Mouse (Mus musculus): Measurements from ENCODE around the gene Clcn6. TPM values are rescaled to one million over a fixed set of nuclear protein-coding genes. Genes with fewer than 3 reads are reported as not detected.

Gene Clcn6
- polyA plus RNA-seq, 1 experiment from 2014 or later, result 5.4 TPM

GRCm38 (mm10) chr4:148012216-148012615 is 26.4 kb downstream of the Clcn6 start:
- Histone ChIP-seq H3K27me3 (ENCODE audit: control insufficient read depth, insufficient read depth, low read length) (no peaks in the 10 kb centered on the region), H3K4me3 (ENCODE audit: control insufficient read depth in 1 of 2, insufficient read depth in 1 of 2, low read depth in 1 of 2, low read length in 2 of 2) (no peak overlapping the region), H3K27ac (replicated peaks in 1 of 2; ENCODE audit: control insufficient read depth in 1 of 2, insufficient read depth in 1 of 2, low read depth in 2 of 2, low read length in 2 of 2) (no peak overlapping the region), H3K4me2 (ENCODE audit: low read length) (no peak overlapping the region), H3K36me3 (ENCODE audit: control insufficient read depth, insufficient read depth, low read length) (peaks cover 100% of the 10 kb centered on the region), H3K9ac (ENCODE audit: low read length) (no peak overlapping the region), H3K9me3 (ENCODE audit: control insufficient read depth, low read length) (no peaks in the 10 kb centered on the region), H3K4me1 (ENCODE audit: control insufficient read depth in 2 of 2, insufficient read depth in 2 of 2, low read length in 2 of 2) (no peaks in the 10 kb centered on the region)
- WGBS, result 92% methylated on average over 4 of the region's 4 CpGs
- ATAC-seq (ENCODE audit: insufficient number of reproducible peaks, insufficient read depth, low FRiP score, low read depth), result no peak

- H3K27me3 ChIP-seq (ENCODE audit: control insufficient read depth, insufficient read depth, low read length), result no peaks in the 10 kb centered on the region
- no peaks in the 10 kb centered on the region for H3K9me3 ChIP-seq (ENCODE audit: control insufficient read depth, low read length)
- H3K36me3 ChIP-seq (ENCODE audit: control insufficient read depth, insufficient read depth, low read length), result peaks cover 100% of the 10 kb centered on the region
- H3K27ac ChIP-seq (replicated peaks in 1 of 2; ENCODE audit: control insufficient read depth in 1 of 2, insufficient read depth in 1 of 2, low read depth in 2 of 2, low read length in 2 of 2), result no peak overlapping the region
- no peaks in the 10 kb centered on the region for H3K4me1 ChIP-seq (ENCODE audit: control insufficient read depth in 2 of 2, insufficient read depth in 2 of 2, low read length in 2 of 2)
- no peak overlapping the region for H3K4me2 ChIP-seq (ENCODE audit: low read length)
- H3K9ac ChIP-seq (ENCODE audit: low read length), result no peak overlapping the region
- H3K4me3 ChIP-seq (ENCODE audit: control insufficient read depth in 1 of 2, insufficient read depth in 1 of 2, low read depth in 1 of 2, low read length in 2 of 2), result no peak overlapping the region
- 87% methylated on average over 3 of the region's 3 CpGs for WGBS
- no peak for ATAC-seq (ENCODE audit: insufficient number of reproducible peaks, insufficient read depth, low FRiP score, low read depth)
These were observed 27.3 kb downstream of the Clcn6 start for GRCm38 (mm10) chr4:148011332-148011731.

- Histone ChIP-seq H3K4me1 (ENCODE audit: control insufficient read depth in 2 of 2, insufficient read depth in 2 of 2, low read length in 2 of 2) (no peaks in the 10 kb centered on the region), H3K4me2 (ENCODE audit: low read length) (no peak overlapping the region), H3K27me3 (ENCODE audit: control insufficient read depth, insufficient read depth, low read length) (no peaks in the 10 kb centered on the region), H3K36me3 (ENCODE audit: control insufficient read depth, insufficient read depth, low read length) (peaks cover 100% of the 10 kb centered on the region), H3K4me3 (ENCODE audit: control insufficient read depth in 1 of 2, insufficient read depth in 1 of 2, low read depth in 1 of 2, low read length in 2 of 2) (no peak overlapping the region), H3K27ac (replicated peaks in 1 of 2; ENCODE audit: control insufficient read depth in 1 of 2, insufficient read depth in 1 of 2, low read depth in 2 of 2, low read length in 2 of 2) (no peak overlapping the region), H3K9me3 (ENCODE audit: control insufficient read depth, low read length) (no peaks in the 10 kb centered on the region), H3K9ac (ENCODE audit: low read length) (no peak overlapping the region)
- WGBS, result 70% methylated on average over 2 of the region's 2 CpGs
- no peak for ATAC-seq (ENCODE audit: insufficient number of reproducible peaks, insufficient read depth, low FRiP score, low read depth)
These were observed 29.0 kb downstream of the Clcn6 start for GRCm38 (mm10) chr4:148009641-148010040.

GRCm38 (mm10) chr4:148008412-148008811 is 30.2 kb downstream of the Clcn6 start:
- Histone ChIP-seq H3K4me2 (ENCODE audit: low read length) (no peak overlapping the region), H3K36me3 (ENCODE audit: control insufficient read depth, insufficient read depth, low read length) (peaks cover 92% of the 10 kb centered on the region), H3K27ac (replicated peaks in 1 of 2; ENCODE audit: control insufficient read depth in 1 of 2, insufficient read depth in 1 of 2, low read depth in 2 of 2, low read length in 2 of 2) (no peak overlapping the region), H3K4me3 (ENCODE audit: control insufficient read depth in 1 of 2, insufficient read depth in 1 of 2, low read depth in 1 of 2, low read length in 2 of 2) (no peak overlapping the region), H3K4me1 (ENCODE audit: control insufficient read depth in 2 of 2, insufficient read depth in 2 of 2, low read length in 2 of 2) (no peaks in the 10 kb centered on the region), H3K27me3 (ENCODE audit: control insufficient read depth, insufficient read depth, low read length) (no peaks in the 10 kb centered on the region), H3K9me3 (ENCODE audit: control insufficient read depth, low read length) (no peaks in the 10 kb centered on the region), H3K9ac (ENCODE audit: low read length) (no peak overlapping the region)
- 74% methylated on average over 4 of the region's 4 CpGs for WGBS
- ATAC-seq (ENCODE audit: insufficient number of reproducible peaks, insufficient read depth, low FRiP score, low read depth), result no peak

- no peak overlapping the region for H3K4me3 ChIP-seq (ENCODE audit: control insufficient read depth in 1 of 2, insufficient read depth in 1 of 2, low read depth in 1 of 2, low read length in 2 of 2)
- H3K27ac ChIP-seq (replicated peaks in 1 of 2; ENCODE audit: control insufficient read depth in 1 of 2, insufficient read depth in 1 of 2, low read depth in 2 of 2, low read length in 2 of 2), result no peak overlapping the region
- H3K4me2 ChIP-seq (ENCODE audit: low read length), result no peak overlapping the region
- peaks cover 10 to 11% of the 10 kb centered on the region in 2 experiments for H3K4me1 ChIP-seq (ENCODE audit: control insufficient read depth in 2 of 2, insufficient read depth in 2 of 2, low read length in 2 of 2)
- ATAC-seq (ENCODE audit: insufficient number of reproducible peaks, insufficient read depth, low FRiP score, low read depth), result no peak
- H3K27me3 ChIP-seq (ENCODE audit: control insufficient read depth, insufficient read depth, low read length), result no peaks in the 10 kb centered on the region
- WGBS, result 66% methylated on average over 7 of the region's 7 CpGs
- peaks cover 52% of the 10 kb centered on the region for H3K36me3 ChIP-seq (ENCODE audit: control insufficient read depth, insufficient read depth, low read length)
- H3K9ac ChIP-seq (ENCODE audit: low read length), result no peak overlapping the region
- H3K9me3 ChIP-seq (ENCODE audit: control insufficient read depth, low read length), result no peaks in the 10 kb centered on the region
These were observed 34.3 kb downstream of the Clcn6 start for GRCm38 (mm10) chr4:148004361-148004760.

GRCm38 (mm10) chr4:148001866-148002265 is 36.8 kb downstream of the Clcn6 start:
- H3K9me3 ChIP-seq (ENCODE audit: control insufficient read depth, low read length), result no peaks in the 10 kb centered on the region
- H3K27ac ChIP-seq (replicated peaks in 1 of 2; ENCODE audit: control insufficient read depth in 1 of 2, insufficient read depth in 1 of 2, low read depth in 2 of 2, low read length in 2 of 2), result peak overlapping the region in 1 of 2 experiments; percentile 33; a peak in 1 of 4 replicates
- H3K9ac ChIP-seq (ENCODE audit: low read length), result no peak overlapping the region
- no peak for ATAC-seq (ENCODE audit: insufficient number of reproducible peaks, insufficient read depth, low FRiP score, low read depth)
- peaks cover 16% of the 10 kb centered on the region in 2 experiments for H3K4me1 ChIP-seq (ENCODE audit: control insufficient read depth in 2 of 2, insufficient read depth in 2 of 2, low read length in 2 of 2)
- H3K27me3 ChIP-seq (ENCODE audit: control insufficient read depth, insufficient read depth, low read length), result no peaks in the 10 kb centered on the region
- WGBS, result 42% methylated on average over 8 of the region's 8 CpGs
- peak overlapping the region; percentile 36 for H3K4me2 ChIP-seq (ENCODE audit: low read length)
- peak overlapping the region in 1 of 2 experiments; percentile 14; a peak in 1 of 4 replicates for H3K4me3 ChIP-seq (ENCODE audit: control insufficient read depth in 1 of 2, insufficient read depth in 1 of 2, low read depth in 1 of 2, low read length in 2 of 2)
- peaks cover 27% of the 10 kb centered on the region for H3K36me3 ChIP-seq (ENCODE audit: control insufficient read depth, insufficient read depth, low read length)

- Histone ChIP-seq H3K27me3 (ENCODE audit: control insufficient read depth, insufficient read depth, low read length) (no peaks in the 10 kb centered on the region), H3K9ac (ENCODE audit: low read length) (peak overlapping the region; percentile 35; the same call in 1 of the 2 replicates), H3K27ac (replicated peaks in 1 of 2; ENCODE audit: control insufficient read depth in 1 of 2, insufficient read depth in 1 of 2, low read depth in 2 of 2, low read length in 2 of 2) (peak overlapping the region; percentile 33 to 47; a peak in 3 of 4 replicates), H3K4me3 (ENCODE audit: control insufficient read depth in 1 of 2, insufficient read depth in 1 of 2, low read depth in 1 of 2, low read length in 2 of 2) (peak overlapping the region; percentile 14 to 27; a peak in 3 of 4 replicates), H3K4me1 (ENCODE audit: control insufficient read depth in 2 of 2, insufficient read depth in 2 of 2, low read length in 2 of 2) (peaks cover 16% of the 10 kb centered on the region in 2 experiments), H3K9me3 (ENCODE audit: control insufficient read depth, low read length) (no peaks in the 10 kb centered on the region), H3K4me2 (ENCODE audit: low read length) (peak overlapping the region; percentile 32), H3K36me3 (ENCODE audit: control insufficient read depth, insufficient read depth, low read length) (peaks cover 20% of the 10 kb centered on the region)
- 74% methylated on average over 17 of the region's 17 CpGs for WGBS
- ATAC-seq (ENCODE audit: insufficient number of reproducible peaks, insufficient read depth, low FRiP score, low read depth), result no peak
These were observed 37.4 kb downstream of the Clcn6 start for GRCm38 (mm10) chr4:148001013-148001789.
